Mouse (Mus musculus): ENCODE measurements at regions not wholly inside any gene's neighbourhood (a gene's known extent, or its start where the extent isn't known, plus 50 kb on each side); places are given as distances from the start of the nearest gene placed in this dataset.

- TF ChIP-seq CTCF (IDR thresholded peaks at IDR 0.05; ENCODE audit: borderline replicate concordance, insufficient read depth, low read length) (no peak), POLR2A (IDR thresholded peaks at IDR 0.05; ENCODE audit: low read depth, low read length) (no peak)
Measured at GRCm38 (mm10) chr11:52644081-52644768, 120.2 kb upstream of the Fstl4 start.

Data from embryonic fibroblast, embryonic 13.5 days (primary cell).